Mouse (Mus musculus): Measurements from ENCODE around the gene Chek2. TPM values are rescaled to one million over a fixed set of nuclear protein-coding genes. Genes with fewer than 3 reads are reported as not detected.
"Not testable (repeated sequence)": the region's sequence is repeated elsewhere in the genome, so short reads cannot be mapped to it uniquely, and the experiment has no call there.

Chek2 gene
- polyA plus RNA-seq, 1 experiment from 2014 or later = 23.5 TPM

GRCm38 (mm10) chr5:110877666-110878505, 38.1 kb downstream of the Chek2 start:
- Histone ChIP-seq H3K4me1 (peaks cover 19% of the 10 kb centered on the region), H3K4me3 (replicated peaks) (no peak overlapping the region), H3K27me3 (no peaks in the 10 kb centered on the region), H3K9me3 (replicated peaks) (no peaks in the 10 kb centered on the region), H3K4me2 (replicated peaks) (no peak overlapping the region), H3K9ac (no peak overlapping the region), H3K36me3 (0 out of 2 replicates have a peak, but pooled peaks cover 5% of the 10 kb centered on the region), H3K27ac (replicated peaks) (no peak overlapping the region)
- WGBS = 86% methylated on average over 5 of the region's 5 CpGs
- ATAC-seq (ENCODE audit: insufficient number of reproducible peaks, low FRiP score, low TSS enrichment, low read depth) = no peak

GRCm38 (mm10) chr5:110878526-110878925, 38.7 kb downstream of the Chek2 start:
- 95% methylated on average over 1 of the region's 1 CpGs for WGBS
- not testable (repeated sequence) for H3K27ac ChIP-seq (replicated peaks); ATAC-seq (ENCODE audit: insufficient number of reproducible peaks, low FRiP score, low TSS enrichment, low read depth); H3K9ac ChIP-seq; H3K27me3 ChIP-seq; H3K9me3 ChIP-seq (replicated peaks); H3K4me2 ChIP-seq (replicated peaks); H3K4me3 ChIP-seq (replicated peaks); H3K36me3 ChIP-seq
- H3K4me1 ChIP-seq = peaks cover 19% of the 10 kb centered on the region

DNA sequence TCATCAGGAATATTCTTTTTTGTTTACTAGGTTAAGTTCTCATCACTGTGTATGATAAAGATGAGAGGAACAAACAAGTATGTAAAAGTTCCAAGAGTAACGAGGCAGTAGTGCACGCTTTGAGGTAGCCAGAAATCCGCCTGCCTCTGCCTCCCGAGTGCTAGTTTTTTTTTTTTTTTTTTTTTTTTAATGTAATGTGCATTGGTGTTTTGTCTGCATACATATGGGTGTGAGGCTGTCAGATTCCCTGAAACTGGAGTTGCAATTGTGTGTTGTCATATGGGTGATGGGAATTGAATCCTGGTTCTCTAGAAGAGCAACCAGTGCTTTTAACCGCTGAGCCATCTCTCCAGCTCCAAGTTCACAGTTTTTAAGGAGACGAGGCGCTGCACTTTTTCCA, 39.3 kb downstream of the Chek2 start:
- Histone ChIP-seq H3K9me3 (replicated peaks) (no peaks in the 10 kb centered on the region), H3K36me3 (0 out of 2 replicates have a peak, but pooled peaks cover 3% of the 10 kb centered on the region), H3K9ac (peak overlapping the region; percentile 81), H3K27me3 (no peaks in the 10 kb centered on the region), H3K4me1 (peaks cover 19% of the 10 kb centered on the region), H3K27ac (replicated peaks) (peak overlapping the region; percentile 85), H3K4me3 (replicated peaks) (peak overlapping the region; percentile 88), H3K4me2 (replicated peaks) (peak overlapping the region; percentile 87)
- WGBS = 61% methylated on average over 7 of the region's 7 CpGs
- ATAC-seq (ENCODE audit: insufficient number of reproducible peaks, low FRiP score, low TSS enrichment, low read depth) = no peak

DNA sequence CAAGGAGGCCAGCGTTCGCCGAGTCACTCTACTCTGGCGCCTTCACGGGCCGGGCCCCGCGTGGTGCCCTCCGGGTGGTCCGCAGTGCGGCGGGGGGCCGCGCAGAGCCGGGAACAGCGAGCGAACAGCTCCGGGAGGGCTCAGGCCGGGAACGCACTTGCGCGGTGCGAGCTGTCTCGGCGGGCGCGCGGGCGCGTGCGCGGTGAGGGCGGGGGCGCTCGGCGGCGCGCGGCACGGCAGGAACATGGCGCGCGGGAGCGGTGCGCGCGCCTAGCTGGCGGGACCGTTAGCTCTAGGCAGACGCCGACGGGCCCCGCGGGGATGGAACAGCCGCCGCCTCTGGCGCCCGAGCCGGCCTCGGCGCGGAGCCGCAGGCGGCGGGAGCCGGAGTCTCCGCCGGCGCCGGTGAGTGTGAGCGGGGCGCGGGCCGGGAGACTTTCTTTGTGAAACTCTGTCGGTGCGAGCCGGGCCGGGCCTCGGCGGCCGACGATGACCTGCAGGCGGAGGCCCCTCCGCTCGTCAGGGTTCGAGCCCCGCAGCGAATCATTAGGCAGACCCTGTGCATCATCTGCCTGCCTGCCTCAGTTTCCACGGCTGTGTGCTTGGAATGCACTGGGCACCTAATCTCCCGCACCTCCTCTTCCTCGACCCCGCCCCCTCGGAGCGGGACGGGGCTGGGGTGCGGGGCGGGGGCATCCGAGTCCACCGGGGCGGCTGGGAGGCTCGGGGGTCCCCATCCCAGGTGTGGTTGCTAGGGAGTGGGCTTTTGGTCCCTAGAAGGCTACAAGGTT, 40.0 kb downstream of the Chek2 start, which contains the start of gene Ttc28:
Ttc28 (plus strand) TSS at position 220 of the 791 bp plus-strand sequence.
- H3K9me3 ChIP-seq (replicated peaks) = no peaks in the 10 kb centered on the region
- peak within 1 kb of the TSS; percentile 88 for H3K4me3 ChIP-seq (replicated peaks)
- H3K9ac ChIP-seq = peak within 1 kb of the TSS; percentile 81
- no peaks in the 10 kb centered on the region for H3K27me3 ChIP-seq
- under 1% methylated on average over 101 of the region's 101 CpGs for WGBS
- ATAC-seq (ENCODE audit: insufficient number of reproducible peaks, low FRiP score, low TSS enrichment, low read depth) = peak; percentile 90
- H3K4me2 ChIP-seq (replicated peaks) = peak within 1 kb of the TSS; percentile 87
- H3K36me3 ChIP-seq = 0 out of 2 replicates have a peak, but pooled peaks cover 3% of the 10 kb centered on the region
- H3K27ac ChIP-seq (replicated peaks) = peak within 1 kb of the TSS; percentile 85
- peaks cover 19% of the 10 kb centered on the region for H3K4me1 ChIP-seq

DNA sequence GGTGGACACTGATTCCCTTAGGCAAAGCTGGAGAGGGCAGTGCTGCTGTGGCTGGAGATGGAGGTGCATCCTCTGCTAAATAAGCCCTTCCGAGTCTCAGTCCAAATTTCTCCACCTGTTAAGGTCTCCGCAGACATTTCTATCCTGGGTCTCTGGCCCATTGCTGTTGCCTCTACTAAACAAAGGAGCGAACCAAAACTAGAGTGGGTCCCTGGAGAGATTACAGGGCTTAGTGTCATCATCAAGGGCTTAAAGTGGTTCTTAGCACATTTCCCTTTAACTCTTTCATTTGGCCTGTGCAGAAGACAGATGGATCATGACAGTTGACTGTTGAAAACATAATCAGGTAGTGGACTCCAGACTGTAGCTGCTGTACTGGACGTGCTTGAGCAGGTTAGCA, 48.8 kb downstream of the Chek2 start:
- no peak overlapping the region for H3K9ac ChIP-seq
- 80% methylated on average over 4 of the region's 4 CpGs for WGBS
- no peaks in the 10 kb centered on the region for H3K9me3 ChIP-seq (replicated peaks)
- no peak for ATAC-seq (ENCODE audit: insufficient number of reproducible peaks, low FRiP score, low TSS enrichment, low read depth)
- H3K4me3 ChIP-seq (replicated peaks) = no peak overlapping the region
- no peak overlapping the region for H3K4me2 ChIP-seq (replicated peaks)
- peaks cover 21% of the 10 kb centered on the region; the same call in 1 of the 2 replicates for H3K36me3 ChIP-seq
- no peak overlapping the region for H3K27ac ChIP-seq (replicated peaks)
- H3K4me1 ChIP-seq = no peaks in the 10 kb centered on the region
- no peaks in the 10 kb centered on the region for H3K27me3 ChIP-seq

DNA sequence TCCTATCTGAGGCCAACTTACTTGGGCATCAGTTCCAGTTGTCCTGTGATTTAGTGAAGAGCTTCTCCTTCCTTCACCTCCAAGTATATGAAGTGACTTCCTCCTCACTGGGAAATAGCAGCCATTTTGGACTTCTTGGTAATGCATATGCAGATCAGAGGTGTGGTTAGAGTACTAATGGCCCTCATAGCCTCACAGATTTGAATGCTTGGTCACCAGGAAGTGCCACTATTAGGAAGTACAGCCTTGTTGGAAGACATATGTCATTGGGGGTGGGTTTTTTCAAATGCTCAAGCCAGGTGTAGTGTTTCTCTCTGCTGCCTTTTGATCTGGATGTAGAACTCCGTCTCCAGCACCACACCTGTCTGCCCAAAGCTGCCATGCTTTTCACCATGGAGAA, 50.2 kb downstream of the Chek2 start:
- Histone ChIP-seq H3K27ac (replicated peaks) (no peak overlapping the region), H3K27me3 (no peaks in the 10 kb centered on the region), H3K9ac (no peak overlapping the region), H3K36me3 (peaks cover 33% of the 10 kb centered on the region; the same call in 1 of the 2 replicates), H3K4me3 (replicated peaks) (no peak overlapping the region), H3K9me3 (replicated peaks) (no peaks in the 10 kb centered on the region), H3K4me2 (replicated peaks) (no peak overlapping the region), H3K4me1 (no peaks in the 10 kb centered on the region)
- ATAC-seq (ENCODE audit: insufficient number of reproducible peaks, low FRiP score, low TSS enrichment, low read depth) = no peak
- WGBS = 88% methylated on average over 1 of the region's 1 CpGs

DNA sequence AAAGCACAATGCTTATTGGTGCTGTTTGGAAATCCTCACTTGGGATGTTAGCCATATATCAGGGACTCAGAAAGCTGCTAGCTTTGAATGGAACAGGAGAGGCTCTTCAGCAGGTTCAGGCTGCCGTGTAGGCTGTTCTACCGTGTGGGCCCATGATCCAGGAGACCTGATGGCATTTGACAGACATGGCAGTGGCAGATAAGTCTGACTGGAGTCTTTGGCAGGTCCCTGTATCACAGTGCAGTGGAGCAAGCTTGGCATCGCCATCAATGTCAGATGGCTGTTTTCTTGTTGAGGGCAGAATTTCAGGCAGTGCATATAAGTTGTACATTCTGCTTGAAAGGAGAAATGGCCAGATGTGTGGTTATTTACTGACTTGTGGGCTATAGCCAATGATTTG, 50.8 kb downstream of the Chek2 start:
- no peak for ATAC-seq (ENCODE audit: insufficient number of reproducible peaks, low FRiP score, low TSS enrichment, low read depth)
- Histone ChIP-seq H3K27me3 (no peaks in the 10 kb centered on the region), H3K9me3 (replicated peaks) (no peaks in the 10 kb centered on the region), H3K36me3 (peaks cover 37% of the 10 kb centered on the region; the same call in 1 of the 2 replicates), H3K4me2 (replicated peaks) (no peak overlapping the region), H3K4me1 (no peaks in the 10 kb centered on the region), H3K4me3 (replicated peaks) (no peak overlapping the region), H3K9ac (no peak overlapping the region), H3K27ac (replicated peaks) (no peak overlapping the region)
- WGBS = 93% methylated on average over 3 of the region's 3 CpGs

- peaks cover 37% of the 10 kb centered on the region; the same call in 1 of the 2 replicates for H3K36me3 ChIP-seq
- no peak overlapping the region for H3K4me3 ChIP-seq (replicated peaks)
Observed at GRCm38 (mm10) chr5:110897114-110897788, 57.5 kb downstream of the Chek2 start.

GRCm38 (mm10) chr5:110898169-110898568, 58.4 kb downstream of the Chek2 start:
- Histone ChIP-seq H3K4me2 (replicated peaks) (0 out of 2 replicates have a peak overlapping the region, but pooled peaks have one; percentile 15), H3K4me1 (peaks cover 8% of the 10 kb centered on the region), H3K27me3 (no peaks in the 10 kb centered on the region), H3K4me3 (replicated peaks) (no peak overlapping the region), H3K9me3 (replicated peaks) (no peaks in the 10 kb centered on the region), H3K27ac (replicated peaks) (peak overlapping the region; percentile 68; the same call in 1 of the 2 replicates), H3K9ac (no peak overlapping the region), H3K36me3 (peaks cover 28% of the 10 kb centered on the region; the same call in 1 of the 2 replicates)
- 25% methylated on average over 7 of the region's 7 CpGs for WGBS
- ATAC-seq (ENCODE audit: insufficient number of reproducible peaks, low FRiP score, low TSS enrichment, low read depth) = peak; percentile 78

More at GRCm38 (mm10) chr5:110897114-110897788, 57.5 kb downstream of the Chek2 start:
- no peak for ATAC-seq (ENCODE audit: insufficient number of reproducible peaks, low FRiP score, low TSS enrichment, low read depth)
- Histone ChIP-seq H3K27ac (replicated peaks) (peak overlapping the region; percentile 65), H3K4me2 (replicated peaks) (no peak overlapping the region), H3K9ac (no peak overlapping the region), H3K9me3 (replicated peaks) (no peaks in the 10 kb centered on the region), H3K27me3 (no peaks in the 10 kb centered on the region), H3K4me1 (peaks cover 8% of the 10 kb centered on the region)
- 34% methylated on average over 7 of the region's 7 CpGs for WGBS

DNA sequence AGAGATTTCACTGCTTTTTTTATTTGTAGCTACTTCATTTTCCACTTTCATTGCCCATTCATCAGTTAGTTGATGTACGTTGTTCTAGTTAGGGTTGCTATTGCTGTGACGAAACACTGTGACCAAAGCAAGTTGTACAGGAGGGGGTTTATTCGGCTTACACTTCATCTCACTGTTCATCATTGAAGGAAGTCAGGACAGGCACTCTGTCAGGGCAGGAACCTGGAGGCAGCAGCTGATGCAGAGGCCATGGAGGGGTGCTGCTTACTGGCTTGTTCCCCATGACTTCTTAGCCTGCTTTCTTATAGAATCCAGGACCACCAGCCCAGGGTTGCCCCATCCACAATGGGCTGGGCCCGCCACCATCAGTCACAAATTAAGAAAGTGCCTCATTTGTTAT, 59.0 kb downstream of the Chek2 start:
- H3K27ac ChIP-seq (replicated peaks) = peak overlapping the region; percentile 51
- no peak overlapping the region for H3K4me3 ChIP-seq (replicated peaks)
- H3K4me2 ChIP-seq (replicated peaks) = no peak overlapping the region
- H3K27me3 ChIP-seq = no peaks in the 10 kb centered on the region
- no peaks in the 10 kb centered on the region for H3K9me3 ChIP-seq (replicated peaks)
- ATAC-seq (ENCODE audit: insufficient number of reproducible peaks, low FRiP score, low TSS enrichment, low read depth) = no peak
- H3K9ac ChIP-seq = no peak overlapping the region
- H3K36me3 ChIP-seq = peaks cover 21% of the 10 kb centered on the region; the same call in 1 of the 2 replicates
- H3K4me1 ChIP-seq = peaks cover 8% of the 10 kb centered on the region
- WGBS = 54% methylated on average over 4 of the region's 4 CpGs

- H3K4me1 ChIP-seq = peaks cover 8% of the 10 kb centered on the region
- no peaks in the 10 kb centered on the region for H3K9me3 ChIP-seq (replicated peaks)
- peaks cover 9% of the 10 kb centered on the region for H3K36me3 ChIP-seq
- ATAC-seq (ENCODE audit: insufficient number of reproducible peaks, low FRiP score, low TSS enrichment, low read depth) = no peak
- no peak overlapping the region for H3K9ac ChIP-seq
- no peaks in the 10 kb centered on the region for H3K27me3 ChIP-seq
- H3K4me3 ChIP-seq (replicated peaks) = no peak overlapping the region
- no peak overlapping the region for H3K27ac ChIP-seq (replicated peaks)
- H3K4me2 ChIP-seq (replicated peaks) = no peak overlapping the region
Observed at GRCm38 (mm10) chr5:110900331-110900730, 60.6 kb downstream of the Chek2 start.
